Mouse (Mus musculus) olfactory bulb, adult 2 months (tissue): ENCODE measurements around the gene Klb.

Experiments
- CTCF ChIP-seq: fragments of 200-500 bp; IDR thresholded peaks from 2 replicates; pipeline ENCODE4 v1.5.1; 2012; ENCODE audit warnings: low read depth, mild to moderate bottlenecking, low read length, moderate library complexity; ENCODE audit not compliant: insufficient read depth
- POLR2A ChIP-seq: fragments of 200-500 bp; IDR thresholded peaks from 2 replicates; pipeline ENCODE4 v1.6.1; 2012; ENCODE audit warnings: mild to moderate bottlenecking, low read depth, low read length, moderate library complexity; ENCODE audit not compliant: insufficient read depth

GRCm38 (mm10) chr5:65419136-65419535 lies 71.0 kb downstream of the Klb start:
- TF ChIP-seq POLR2A (no peak), CTCF (no peak)
